Mouse (Mus musculus): Measurements from ENCODE around the gene Rpl23. TPM values are rescaled to one million over a fixed set of nuclear protein-coding genes. Genes with fewer than 3 reads are reported as not detected.

Gene Rpl23
- polyA plus RNA-seq, 1 experiment from 2014 or later: 314 TPM

DNA sequence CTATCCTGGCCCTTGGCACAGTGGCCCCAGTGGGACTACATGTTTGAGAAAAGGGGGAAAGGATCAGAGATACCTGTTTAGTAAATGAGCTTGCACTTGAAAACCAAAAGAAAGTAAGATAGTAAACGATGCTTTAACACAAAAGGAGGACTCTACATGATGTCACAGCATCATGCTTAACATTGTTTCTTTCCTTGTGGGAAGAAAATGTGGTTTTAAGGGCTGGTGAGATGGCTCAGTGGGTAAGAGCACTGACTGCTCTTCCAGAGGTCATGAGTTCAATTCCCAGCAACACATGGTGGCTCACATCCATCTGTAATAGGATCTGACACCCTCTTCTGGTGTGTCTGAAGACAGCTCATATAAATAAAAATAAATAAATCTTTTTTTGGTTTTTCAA lies 24.1 kb downstream of the Rpl23 start:
- no peak for ATAC-seq (ENCODE audit: low FRiP score)
- H3K4me3 ChIP-seq (replicated peaks): no peak overlapping the region
- H3K27ac ChIP-seq (replicated peaks): no peak overlapping the region
- WGBS: 98% methylated on average over 1 of the region's 1 CpGs
- H3K9ac ChIP-seq (replicated peaks): no peak overlapping the region
- no peaks in the 10 kb centered on the region for H3K27me3 ChIP-seq (replicated peaks)
- peaks cover 79% of the 10 kb centered on the region for H3K36me3 ChIP-seq
- no peak overlapping the region for H3K4me2 ChIP-seq
- no peaks in the 10 kb centered on the region for H3K4me1 ChIP-seq
- H3K9me3 ChIP-seq (replicated peaks): no peaks in the 10 kb centered on the region

DNA sequence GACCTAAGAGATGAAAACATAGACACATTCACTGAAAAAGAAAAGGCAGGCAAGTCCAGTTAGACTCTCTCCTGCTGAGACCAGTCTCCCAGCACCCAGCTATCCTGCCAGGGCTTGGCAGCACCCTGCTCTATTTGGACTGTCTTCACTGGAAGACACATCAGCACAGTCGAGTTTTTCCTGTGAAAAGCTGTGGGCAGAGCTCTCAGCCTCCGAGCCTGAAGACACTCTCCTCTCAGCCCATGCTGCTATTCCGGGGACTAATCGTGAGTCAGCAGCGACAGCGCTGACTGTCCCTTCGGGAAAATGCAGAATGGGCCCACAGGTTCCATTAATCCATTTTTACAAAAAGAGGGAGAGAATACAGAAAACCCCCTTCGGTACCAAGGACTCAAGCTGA lies 29.0 kb downstream of the Rpl23 start:
- Histone ChIP-seq H3K27me3 (replicated peaks) (no peaks in the 10 kb centered on the region), H3K27ac (replicated peaks) (no peak overlapping the region), H3K9me3 (replicated peaks) (no peaks in the 10 kb centered on the region), H3K36me3 (peaks cover 84% of the 10 kb centered on the region), H3K4me1 (no peaks in the 10 kb centered on the region), H3K4me3 (replicated peaks) (no peak overlapping the region), H3K9ac (replicated peaks) (no peak overlapping the region), H3K4me2 (no peak overlapping the region)
- no peak for ATAC-seq (ENCODE audit: low FRiP score)
- WGBS: 90% methylated on average over 8 of the region's 8 CpGs

DNA sequence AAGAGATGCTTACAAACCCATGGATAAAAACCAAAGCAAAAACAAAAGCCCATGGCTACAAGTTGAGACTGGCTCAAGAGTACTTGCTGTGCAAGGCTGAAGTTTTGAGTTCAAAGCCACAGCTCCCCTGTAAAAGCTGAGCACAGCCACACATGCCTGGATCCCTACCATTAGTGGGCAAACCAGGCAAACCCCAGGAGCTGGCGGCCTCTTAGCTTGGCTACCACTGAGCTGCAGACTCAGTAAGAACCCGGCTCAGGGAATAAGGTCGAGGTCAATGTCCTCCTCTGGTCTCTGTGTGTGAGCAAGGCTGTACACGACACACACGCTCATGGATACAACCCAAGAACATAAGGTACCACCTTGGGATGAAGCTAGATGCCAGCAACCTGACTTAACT lies 33.7 kb downstream of the Rpl23 start:
- H3K4me3 ChIP-seq (replicated peaks): no peak overlapping the region
- 89% methylated on average over 5 of the region's 5 CpGs for WGBS
- no peak overlapping the region for H3K9ac ChIP-seq (replicated peaks)
- no peak overlapping the region for H3K27ac ChIP-seq (replicated peaks)
- no peaks in the 10 kb centered on the region for H3K9me3 ChIP-seq (replicated peaks)
- no peak for ATAC-seq (ENCODE audit: low FRiP score)
- peaks cover 68% of the 10 kb centered on the region for H3K36me3 ChIP-seq
- peaks cover 4% of the 10 kb centered on the region for H3K4me1 ChIP-seq
- no peak overlapping the region for H3K4me2 ChIP-seq
- H3K27me3 ChIP-seq (replicated peaks): no peaks in the 10 kb centered on the region

DNA sequence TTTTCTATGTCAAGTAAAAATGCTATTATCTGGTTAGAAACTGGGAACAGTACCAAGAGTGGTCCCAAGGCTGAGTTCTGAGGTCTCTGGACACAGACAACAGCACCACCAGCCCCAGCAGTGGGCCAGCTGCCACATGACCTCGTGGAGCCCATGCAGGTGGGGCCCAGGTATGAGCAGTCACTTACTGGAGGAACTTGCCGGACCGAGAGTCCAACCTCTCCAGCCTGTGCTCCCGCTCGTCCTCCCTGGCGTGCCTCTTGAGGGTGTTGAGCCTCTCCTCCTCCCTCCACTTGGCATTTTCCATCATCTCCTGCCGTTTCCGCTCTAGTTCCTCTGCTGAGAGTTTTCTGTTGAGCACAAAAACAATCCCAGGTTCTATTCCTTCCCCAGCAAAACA lies 34.5 kb downstream of the Rpl23 start:
- H3K36me3 ChIP-seq: peaks cover 61% of the 10 kb centered on the region
- peaks cover 11% of the 10 kb centered on the region for H3K4me1 ChIP-seq
- no peak overlapping the region for H3K4me3 ChIP-seq (replicated peaks)
- H3K4me2 ChIP-seq: no peak overlapping the region
- H3K27me3 ChIP-seq (replicated peaks): no peaks in the 10 kb centered on the region
- no peaks in the 10 kb centered on the region for H3K9me3 ChIP-seq (replicated peaks)
- no peak overlapping the region for H3K9ac ChIP-seq (replicated peaks)
- H3K27ac ChIP-seq (replicated peaks): no peak overlapping the region
- 92% methylated on average over 8 of the region's 8 CpGs for WGBS
- ATAC-seq (ENCODE audit: low FRiP score): no peak

DNA sequence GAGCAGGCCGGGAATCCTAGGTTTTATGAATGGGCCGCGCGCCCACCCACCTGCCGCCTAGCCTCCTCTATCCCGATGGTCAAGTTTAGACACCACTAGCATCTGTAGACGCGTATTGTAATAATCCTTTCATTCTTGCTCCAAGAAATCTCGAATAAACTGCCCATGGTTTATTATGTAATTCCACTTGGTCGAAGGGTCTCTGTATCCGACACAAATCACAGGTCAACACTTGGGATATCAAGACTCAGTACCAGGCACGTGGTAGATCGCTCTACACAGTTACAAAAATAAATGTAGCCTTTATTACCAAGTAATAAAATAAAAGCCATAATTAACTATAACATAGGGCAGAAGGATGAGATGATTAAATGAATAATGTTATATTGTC lies 36.9 kb downstream of the Rpl23 start:
- peak overlapping the region; percentile 57 for H3K4me2 ChIP-seq
- no peak overlapping the region for H3K9ac ChIP-seq (replicated peaks)
- no peaks in the 10 kb centered on the region for H3K9me3 ChIP-seq (replicated peaks)
- H3K36me3 ChIP-seq: peaks cover 40% of the 10 kb centered on the region
- H3K4me3 ChIP-seq (replicated peaks): peak overlapping the region; percentile 74
- WGBS: 9% methylated on average over 13 of the region's 13 CpGs
- peak overlapping the region; percentile 99 for H3K27ac ChIP-seq (replicated peaks)
- no peak; the same call in 1 of the 2 replicates for ATAC-seq (ENCODE audit: low FRiP score)
- H3K27me3 ChIP-seq (replicated peaks): no peaks in the 10 kb centered on the region
- H3K4me1 ChIP-seq: peaks cover 31% of the 10 kb centered on the region

DNA sequence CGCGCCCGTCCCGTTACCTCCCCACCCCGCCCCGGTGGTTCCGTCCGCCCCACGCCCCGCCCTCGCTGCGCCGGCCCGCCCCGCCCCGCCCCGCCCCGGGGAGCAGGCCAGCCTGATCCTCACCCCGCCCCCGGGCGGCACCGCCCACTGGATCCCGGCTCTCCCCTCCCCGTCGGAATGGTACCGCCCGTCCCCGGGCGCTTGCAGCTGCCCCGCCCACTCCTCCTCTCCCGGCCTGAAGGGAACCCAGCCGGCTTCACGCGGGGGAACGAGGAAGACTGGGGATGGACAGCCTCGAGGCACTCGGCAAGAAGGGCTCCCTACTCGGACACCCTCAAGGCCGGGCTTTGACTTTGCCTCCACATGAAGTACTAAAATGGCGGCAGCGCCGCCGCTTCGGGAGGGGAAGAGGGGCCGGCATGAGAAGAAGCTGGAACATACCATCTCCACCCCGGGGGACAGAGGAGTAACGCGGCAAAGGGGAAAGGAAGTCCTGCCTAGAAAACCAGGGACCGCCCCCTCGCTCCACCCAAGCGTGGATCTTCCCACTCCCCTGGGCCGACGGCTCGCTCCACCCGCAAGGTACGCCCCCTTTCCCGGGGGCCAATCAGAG lies 37.4 kb downstream of the Rpl23 start:
- no peaks in the 10 kb centered on the region for H3K27me3 ChIP-seq (replicated peaks)
- peak; percentile 96 for ATAC-seq (ENCODE audit: low FRiP score)
- H3K27ac ChIP-seq (replicated peaks): peak overlapping the region; percentile 99
- H3K9me3 ChIP-seq (replicated peaks): no peaks in the 10 kb centered on the region
- H3K4me2 ChIP-seq: peak overlapping the region; percentile 73
- H3K9ac ChIP-seq (replicated peaks): peak overlapping the region; percentile 80
- H3K4me1 ChIP-seq: peaks cover 36% of the 10 kb centered on the region
- H3K4me3 ChIP-seq (replicated peaks): peak overlapping the region; percentile 74
- H3K36me3 ChIP-seq: peaks cover 35% of the 10 kb centered on the region
- under 1% methylated on average over 34 of the region's 57 CpGs for WGBS

DNA sequence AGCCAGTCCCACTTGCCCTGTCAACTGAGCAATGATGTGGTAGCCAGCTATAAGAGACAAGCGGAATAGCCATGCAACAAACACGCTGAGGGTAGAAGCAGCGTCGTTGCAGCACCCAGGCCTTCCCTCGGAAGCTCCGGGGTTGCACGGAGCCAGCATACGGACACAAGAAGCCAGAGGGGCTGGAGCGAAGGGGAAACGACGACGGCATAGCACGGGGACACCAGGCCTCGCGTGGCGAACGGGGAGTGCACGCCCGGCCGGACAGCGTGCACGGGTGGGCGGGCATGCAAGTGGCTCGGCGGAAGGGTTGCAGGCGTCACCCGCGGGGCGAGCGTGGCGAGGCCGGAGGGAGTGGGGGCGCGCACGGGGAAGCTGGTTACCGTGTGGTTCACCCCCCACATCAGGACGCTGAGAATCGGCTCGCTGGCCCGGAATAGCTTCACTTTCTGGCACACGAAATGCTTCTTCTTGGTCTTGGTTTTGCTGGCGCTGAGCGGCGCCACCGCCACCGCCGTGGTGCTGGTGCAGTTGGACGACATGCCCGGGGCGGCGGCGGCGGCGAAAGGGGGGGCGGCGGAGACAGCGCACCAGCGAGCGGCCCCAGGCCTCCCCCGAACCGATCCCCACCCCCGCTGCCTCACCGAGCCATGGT lies 38.0 kb downstream of the Rpl23 start, which contains the start of gene Pip4k2b:
Gene Pip4k2b, minus strand, starts transcription at position 642 of the 655 bp plus-strand sequence.
- peak within 1 kb of the TSS; percentile 74 for H3K4me3 ChIP-seq (replicated peaks)
- H3K9me3 ChIP-seq (replicated peaks): no peaks in the 10 kb centered on the region
- ATAC-seq (ENCODE audit: low FRiP score): peak; percentile 39
- H3K4me2 ChIP-seq: peak within 1 kb of the TSS; percentile 73
- peaks cover 29% of the 10 kb centered on the region for H3K36me3 ChIP-seq
- H3K27me3 ChIP-seq (replicated peaks): no peaks in the 10 kb centered on the region
- peak within 1 kb of the TSS; percentile 99 for H3K27ac ChIP-seq (replicated peaks)
- peaks cover 37% of the 10 kb centered on the region for H3K4me1 ChIP-seq
- WGBS: 1% methylated on average over 55 of the region's 63 CpGs
- peak within 1 kb of the TSS; percentile 80 for H3K9ac ChIP-seq (replicated peaks)

DNA sequence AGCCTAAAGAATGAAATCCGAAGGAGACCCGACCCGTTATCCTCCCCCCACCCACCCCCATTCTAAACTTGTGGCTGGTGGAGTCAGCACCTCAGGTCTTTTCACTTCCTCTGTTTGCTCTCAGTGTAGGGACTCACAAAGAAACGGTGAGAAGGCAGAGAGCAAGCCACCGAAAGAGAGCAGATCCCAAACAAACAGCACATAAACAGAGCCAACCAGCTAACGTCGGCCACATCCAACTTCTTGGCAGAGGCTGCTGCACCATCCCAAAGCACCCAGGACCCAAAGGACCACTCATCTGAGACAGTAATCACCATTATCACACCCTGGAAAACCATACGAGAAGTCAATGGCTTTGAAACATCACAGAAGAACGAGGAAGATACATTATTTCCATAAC lies 38.8 kb downstream of the Rpl23 start:
- Histone ChIP-seq H3K27me3 (replicated peaks) (no peaks in the 10 kb centered on the region), H3K4me3 (replicated peaks) (peak overlapping the region; percentile 74), H3K4me1 (peaks cover 37% of the 10 kb centered on the region), H3K4me2 (peak overlapping the region; percentile 73), H3K9me3 (replicated peaks) (no peaks in the 10 kb centered on the region), H3K9ac (replicated peaks) (peak overlapping the region; percentile 75), H3K27ac (replicated peaks) (peak overlapping the region; percentile 99), H3K36me3 (peaks cover 23% of the 10 kb centered on the region)
- 28% methylated on average over 9 of the region's 9 CpGs for WGBS
- ATAC-seq (ENCODE audit: low FRiP score): no peak

DNA sequence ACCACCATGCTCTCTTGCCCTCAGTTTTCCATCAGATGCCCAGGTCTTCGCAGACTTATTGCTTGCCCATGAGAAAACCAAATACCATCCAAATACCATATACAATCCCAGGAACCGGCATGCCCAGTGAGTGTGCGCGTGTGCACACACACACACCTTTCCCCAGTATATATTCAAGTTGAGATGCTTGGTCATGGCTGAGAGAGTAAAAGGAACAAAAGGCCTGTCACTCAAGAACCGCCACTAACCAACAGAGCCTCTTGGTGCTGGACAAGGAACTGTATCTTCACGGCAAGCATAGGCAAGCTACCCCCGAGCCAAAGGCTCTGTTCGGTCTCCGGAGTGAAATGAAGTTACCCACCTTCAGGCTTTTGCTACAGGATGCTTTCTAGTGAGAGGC lies 39.6 kb downstream of the Rpl23 start:
- no peak for ATAC-seq (ENCODE audit: low FRiP score)
- H3K4me1 ChIP-seq: peaks cover 37% of the 10 kb centered on the region
- WGBS: 84% methylated on average over 9 of the region's 9 CpGs
- H3K9ac ChIP-seq (replicated peaks): peak overlapping the region; percentile 75; the same call in 1 of the 2 replicates
- H3K9me3 ChIP-seq (replicated peaks): no peaks in the 10 kb centered on the region
- no peaks in the 10 kb centered on the region for H3K27me3 ChIP-seq (replicated peaks)
- H3K4me3 ChIP-seq (replicated peaks): peak overlapping the region; percentile 74
- peak overlapping the region; percentile 73 for H3K4me2 ChIP-seq
- H3K27ac ChIP-seq (replicated peaks): no peak overlapping the region
- peaks cover 15% of the 10 kb centered on the region for H3K36me3 ChIP-seq

DNA sequence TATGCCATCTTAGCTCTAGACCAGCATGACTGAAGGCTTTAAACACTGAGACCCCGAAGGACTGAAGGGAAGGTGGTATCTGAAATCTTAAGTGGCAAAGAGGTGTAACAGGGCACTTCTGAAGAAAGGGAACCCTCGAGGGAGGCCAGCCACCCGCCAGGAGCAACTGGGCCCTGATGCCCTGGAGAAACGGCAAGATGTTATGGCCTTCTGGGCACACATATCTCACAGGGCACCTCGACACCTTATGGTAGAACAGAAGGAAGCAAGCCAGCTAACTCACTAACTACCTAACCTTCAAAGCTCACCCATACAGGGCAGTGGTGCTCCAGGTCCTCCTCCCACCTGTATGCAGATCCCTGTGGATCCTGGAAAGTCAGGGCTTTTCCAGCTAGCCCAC lies 40.1 kb downstream of the Rpl23 start:
- ATAC-seq (ENCODE audit: low FRiP score): no peak
- H3K9ac ChIP-seq (replicated peaks): no peak overlapping the region
- WGBS: 97% methylated on average over 5 of the region's 5 CpGs

DNA sequence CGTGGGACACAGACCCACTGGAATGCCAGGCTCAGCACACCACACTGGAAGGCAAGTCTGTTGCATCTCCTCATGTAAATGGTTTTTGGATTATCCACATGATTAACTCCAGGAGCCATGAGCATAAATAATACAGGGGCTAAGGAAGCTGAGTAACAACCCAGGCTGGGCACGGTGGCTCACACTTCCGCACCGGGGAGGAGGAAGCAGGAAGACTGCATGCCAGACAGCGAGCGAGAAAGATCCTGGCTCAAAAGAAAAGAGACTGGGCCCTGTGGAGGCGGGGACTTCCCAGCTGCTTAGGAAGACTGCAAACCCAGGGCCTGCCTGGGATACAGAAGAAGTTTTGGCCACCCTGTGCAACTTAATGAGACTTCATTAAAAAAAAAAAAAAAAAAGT lies 42.0 kb downstream of the Rpl23 start:
- Histone ChIP-seq H3K4me3 (replicated peaks) (no peak overlapping the region), H3K9ac (replicated peaks) (no peak overlapping the region), H3K4me1 (peaks cover 37% of the 10 kb centered on the region), H3K27me3 (replicated peaks) (no peaks in the 10 kb centered on the region), H3K9me3 (replicated peaks) (no peaks in the 10 kb centered on the region), H3K4me2 (no peak overlapping the region), H3K27ac (replicated peaks) (no peak overlapping the region), H3K36me3 (no peaks in the 10 kb centered on the region)
- no peak for ATAC-seq (ENCODE audit: low FRiP score)
- 43% methylated on average over 7 of the region's 7 CpGs for WGBS

More for the DNA sequence above, 40.1 kb downstream of the Rpl23 start:
- Histone ChIP-seq H3K4me3 (replicated peaks) (0 out of 2 replicates have a peak overlapping the region, but pooled peaks have one; percentile 74), H3K9me3 (replicated peaks) (no peaks in the 10 kb centered on the region), H3K36me3 (peaks cover 12% of the 10 kb centered on the region), H3K27me3 (replicated peaks) (no peaks in the 10 kb centered on the region), H3K4me2 (peak overlapping the region; percentile 73), H3K4me1 (peaks cover 37% of the 10 kb centered on the region), H3K27ac (replicated peaks) (no peak overlapping the region)

DNA sequence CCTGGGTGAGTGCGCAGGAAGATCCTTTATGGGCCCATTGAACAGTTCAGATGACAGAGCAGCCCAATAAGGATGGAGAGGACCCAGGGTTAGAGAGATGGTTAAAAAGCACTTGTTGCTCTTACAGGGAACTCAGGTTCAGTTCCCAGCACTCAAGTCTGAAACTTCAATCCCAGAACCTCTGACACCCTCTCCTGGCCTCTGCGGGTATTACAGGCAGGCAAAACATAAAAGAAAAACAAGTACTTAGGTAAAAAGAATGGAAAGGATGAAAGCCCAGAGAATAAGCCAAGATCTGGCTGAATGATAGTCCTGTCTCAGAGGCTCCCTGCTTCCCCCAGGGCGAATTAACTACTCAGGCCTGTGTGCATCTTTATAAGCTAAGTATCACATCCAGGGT lies 43.1 kb downstream of the Rpl23 start:
- Histone ChIP-seq H3K27me3 (replicated peaks) (no peaks in the 10 kb centered on the region), H3K4me2 (no peak overlapping the region), H3K27ac (replicated peaks) (no peak overlapping the region), H3K9me3 (replicated peaks) (no peaks in the 10 kb centered on the region), H3K9ac (replicated peaks) (no peak overlapping the region), H3K36me3 (no peaks in the 10 kb centered on the region), H3K4me3 (replicated peaks) (no peak overlapping the region), H3K4me1 (peaks cover 37% of the 10 kb centered on the region)
- no peak for ATAC-seq (ENCODE audit: low FRiP score)
- 92% methylated on average over 3 of the region's 3 CpGs for WGBS
